Mouse (Mus musculus): ENCODE measurements around the gene Scpep1.
"Not testable (repeated sequence)": the region's sequence is repeated elsewhere in the genome, so short reads cannot be mapped to it uniquely, and the experiment has no call there.

Gene Scpep1

GRCm38 (mm10) chr11:88926566-88926965 is 28.7 kb downstream of the Scpep1 start:
- DNase-seq (ENCODE audit: low spot score), result no peak

- peak; percentile 16 for DNase-seq (ENCODE audit: low spot score)
These were observed 45.8 kb downstream of the Scpep1 start for GRCm38 (mm10) chr11:88909388-88910036.

DNA sequence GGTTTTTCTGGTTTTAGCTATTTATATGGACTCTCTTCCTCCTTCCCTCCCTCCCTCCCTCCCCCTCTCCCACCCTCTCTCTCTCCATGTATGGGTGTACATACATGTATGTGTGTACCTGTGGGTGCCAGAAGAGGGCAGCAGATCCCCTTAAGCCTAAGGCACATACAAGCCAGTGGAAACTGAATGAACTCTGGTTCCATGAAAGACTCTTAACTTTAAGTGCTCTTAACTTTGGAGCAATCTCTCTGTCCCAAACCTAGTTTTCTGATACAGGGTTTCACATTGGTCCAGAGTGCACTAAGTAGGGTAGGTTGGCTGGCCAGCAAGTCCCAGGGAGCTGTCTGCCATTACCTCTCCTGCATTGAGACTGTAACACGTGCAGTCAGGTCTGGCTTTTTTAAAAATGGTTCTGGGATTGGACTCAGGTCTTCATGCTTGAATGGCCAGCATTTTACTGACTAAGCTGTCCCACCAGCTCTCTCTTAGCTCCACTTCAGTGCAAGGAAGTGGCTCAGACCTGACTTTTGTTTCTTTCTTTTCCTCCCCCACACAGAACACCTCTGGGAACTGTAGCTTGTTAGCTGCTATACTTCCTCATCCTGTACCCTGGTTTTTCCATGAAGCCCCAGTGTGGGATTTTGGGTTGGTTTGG is 46.6 kb downstream of the Scpep1 start:
- DNase-seq (ENCODE audit: low spot score), result peak; percentile 37

DNA sequence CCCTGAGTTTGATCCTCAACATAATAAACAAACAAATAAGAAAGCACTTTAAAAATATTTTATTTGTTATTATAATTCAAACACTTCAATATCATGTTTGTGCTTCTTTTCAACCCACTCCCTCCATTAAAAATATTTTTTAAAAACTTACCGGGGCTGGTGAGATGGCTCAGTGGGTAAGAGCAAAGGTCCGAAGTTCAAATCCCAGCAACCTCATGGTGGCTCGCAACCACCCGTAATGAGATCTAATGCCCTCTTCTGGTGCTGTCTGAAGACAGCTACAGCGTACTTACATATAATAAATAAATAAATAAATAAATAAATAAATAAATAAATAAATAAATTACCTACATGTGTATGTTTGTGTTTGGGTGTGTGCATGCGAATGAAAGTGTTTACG is 47.4 kb downstream of the Scpep1 start:
- DNase-seq (ENCODE audit: low spot score), result no peak

- DNase-seq (ENCODE audit: low spot score), result no peak
These were observed 49.6 kb downstream of the Scpep1 start for GRCm38 (mm10) chr11:88905621-88906020.

DNA sequence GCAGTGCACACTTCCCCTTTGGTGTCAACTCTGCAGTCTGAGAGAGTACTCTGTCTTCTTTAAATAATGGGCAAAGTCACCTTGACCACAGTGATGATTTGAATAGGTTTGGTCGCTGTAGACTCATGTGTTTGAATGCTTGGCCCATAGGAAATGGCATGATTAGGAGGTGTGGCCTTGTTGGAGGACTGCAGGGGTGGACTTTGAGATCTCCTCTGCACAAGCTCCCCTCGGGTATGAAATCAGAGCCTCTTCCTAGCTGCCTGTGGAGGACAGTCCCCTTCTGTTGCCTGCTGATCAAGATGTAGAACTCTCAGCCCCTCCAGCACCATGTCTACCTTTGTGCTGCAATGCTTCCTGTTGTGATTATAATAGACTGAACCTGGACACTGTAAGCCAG is 51.2 kb downstream of the Scpep1 start:
- no peak for DNase-seq (ENCODE audit: low spot score)

- DNase-seq (ENCODE audit: low spot score), result no peak
These were observed 52.5 kb downstream of the Scpep1 start for GRCm38 (mm10) chr11:88902762-88903161.

GRCm38 (mm10) chr11:88901341-88901802 is 53.9 kb downstream of the Scpep1 start:
- no peak for DNase-seq (ENCODE audit: low spot score)

GRCm38 (mm10) chr11:88899561-88899960 is 55.7 kb downstream of the Scpep1 start:
- no peak for DNase-seq (ENCODE audit: low spot score)

DNA sequence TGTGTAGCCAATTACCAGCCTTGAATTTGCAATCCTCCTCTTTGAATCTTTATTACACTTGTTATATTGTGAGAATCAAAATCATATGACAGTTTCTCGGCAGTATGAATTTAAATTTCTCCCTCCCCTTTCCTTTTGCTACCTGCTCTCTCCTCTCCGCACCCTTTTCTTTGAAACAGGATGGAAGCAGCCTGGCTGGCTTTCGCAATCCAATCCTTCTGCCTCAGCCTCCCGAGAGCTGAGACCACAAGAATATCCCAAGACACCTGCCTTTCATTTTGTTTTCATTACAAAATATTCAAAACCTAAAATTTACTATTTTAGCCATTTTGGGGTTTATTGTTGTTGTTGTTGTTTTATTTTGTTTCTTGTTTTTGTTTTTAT is 56.9 kb downstream of the Scpep1 start:
- no peak for DNase-seq (ENCODE audit: low spot score)

GRCm38 (mm10) chr11:88897624-88898379 is 57.5 kb downstream of the Scpep1 start:
- no peak for DNase-seq (ENCODE audit: low spot score)

GRCm38 (mm10) chr11:88895800-88896232 is 59.4 kb downstream of the Scpep1 start:
- DNase-seq (ENCODE audit: low spot score), result not testable (repeated sequence)

DNA sequence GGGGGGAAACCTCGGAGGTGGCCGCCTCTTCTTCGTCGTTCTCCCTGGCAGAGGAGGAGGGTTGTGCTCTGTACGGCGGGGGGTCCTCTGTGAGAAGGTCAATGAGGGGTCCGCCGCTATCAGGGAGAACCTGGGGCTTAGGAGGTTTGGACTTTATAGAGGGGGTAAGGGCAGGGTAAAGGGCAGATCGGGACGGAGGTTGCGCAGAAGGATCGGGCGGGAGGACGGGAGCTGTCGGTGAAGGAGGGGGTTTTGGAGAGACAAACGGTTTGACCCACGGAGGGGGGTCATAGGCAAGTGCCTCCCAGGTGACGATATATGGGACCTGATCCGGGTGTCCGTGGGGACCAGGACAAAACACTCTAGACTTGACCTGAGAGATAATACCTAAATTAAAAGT is 60.0 kb downstream of the Scpep1 start:
- DNase-seq (ENCODE audit: low spot score), result not testable (repeated sequence)

- not testable (repeated sequence) for DNase-seq (ENCODE audit: low spot score)
These were observed 61.0 kb downstream of the Scpep1 start for GRCm38 (mm10) chr11:88894279-88894678.

DNA sequence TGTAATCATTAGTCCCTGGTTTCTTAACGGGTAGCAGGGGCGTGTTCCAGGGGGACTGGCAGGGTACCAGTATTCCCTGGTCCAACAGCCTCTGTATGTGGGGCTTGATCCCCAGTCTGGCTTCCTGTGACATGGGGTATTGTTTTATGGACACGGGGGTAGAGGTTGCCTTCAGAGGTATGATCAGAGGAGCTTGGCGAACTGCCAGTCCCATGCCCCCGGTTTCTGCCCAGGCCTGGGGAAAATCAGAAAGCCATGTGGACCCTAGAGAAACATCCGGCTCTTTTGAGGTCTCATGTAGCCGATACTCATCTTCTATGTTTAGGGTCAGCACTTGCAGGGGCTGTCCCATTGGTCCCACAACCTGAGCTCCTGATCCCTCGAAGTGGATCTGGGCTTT is 61.8 kb downstream of the Scpep1 start:
- not testable (repeated sequence) for DNase-seq (ENCODE audit: low spot score)

DNA sequence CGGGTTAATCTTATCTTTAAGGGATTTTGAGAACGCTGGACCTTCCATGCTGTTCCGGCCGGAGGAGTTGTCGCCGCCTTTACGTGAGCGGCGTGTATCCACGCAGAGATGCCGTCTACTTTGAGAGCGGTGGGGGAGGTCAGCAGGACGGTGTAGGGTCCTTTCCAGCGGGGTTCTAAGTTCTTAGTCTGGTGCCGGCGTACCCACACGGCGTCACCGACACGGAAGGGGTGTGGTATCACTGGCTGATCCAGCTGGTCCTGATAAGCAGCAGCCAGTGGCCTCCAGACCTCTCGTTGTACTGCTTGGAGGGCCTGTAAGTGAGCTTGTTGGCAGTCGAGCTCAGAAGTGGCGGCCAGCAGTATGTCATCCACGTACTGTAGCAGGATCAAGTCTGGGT is 62.5 kb downstream of the Scpep1 start:
- DNase-seq (ENCODE audit: low spot score), result peak; percentile 29

DNA sequence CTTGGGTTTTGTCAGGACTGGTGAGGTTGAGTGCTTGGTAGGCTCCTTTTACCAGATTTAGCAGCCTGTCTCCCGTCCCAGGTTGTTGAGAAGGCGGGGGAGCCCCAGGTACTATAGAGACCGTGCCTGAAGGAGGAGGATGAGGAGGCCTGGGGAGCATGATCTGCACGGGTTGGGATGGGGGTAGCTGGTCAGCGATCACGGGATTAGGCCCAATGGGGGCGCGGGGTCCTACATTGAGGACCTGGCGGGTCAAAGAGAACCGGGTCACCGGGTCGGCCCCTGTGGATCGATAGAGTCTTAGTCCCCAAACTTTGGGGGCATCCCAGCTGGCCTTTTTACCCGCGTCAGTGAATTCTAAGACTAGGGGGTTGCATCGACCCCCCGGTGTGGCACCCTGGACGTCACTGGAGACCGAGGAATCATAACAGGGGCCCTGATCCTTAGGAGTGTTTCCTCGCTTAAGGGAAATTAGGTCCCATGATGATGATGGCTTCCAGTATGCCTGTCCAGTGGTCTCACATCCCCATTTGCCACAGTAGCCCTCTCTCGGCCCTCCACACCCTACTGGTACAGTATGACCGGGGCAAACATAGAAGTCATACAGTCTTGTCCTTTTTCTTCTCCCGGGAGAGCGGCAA is 63.2 kb downstream of the Scpep1 start:
- peak; percentile 70 for DNase-seq (ENCODE audit: low spot score)

DNA sequence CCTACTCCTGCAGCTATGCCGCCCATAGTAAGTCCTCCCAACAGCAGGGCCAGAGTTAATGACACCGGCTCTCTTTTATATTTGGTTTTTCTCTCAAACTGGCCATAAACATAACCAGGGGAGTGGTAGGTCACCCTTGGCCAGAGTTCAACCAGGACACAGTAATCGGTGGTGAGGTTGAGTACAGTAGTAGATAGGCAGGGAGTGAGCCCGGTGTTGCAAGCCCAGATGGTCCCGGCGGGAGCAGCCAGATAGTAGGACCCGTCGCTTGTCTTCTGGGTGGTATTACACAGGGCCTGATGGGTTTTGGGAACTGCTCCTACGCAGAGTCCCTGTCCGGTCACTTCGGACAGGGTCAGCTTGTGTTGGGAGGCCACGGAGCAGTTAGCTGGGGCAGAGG is 63.8 kb downstream of the Scpep1 start:
- DNase-seq (ENCODE audit: low spot score), result peak; percentile 49

- not testable (repeated sequence) for DNase-seq (ENCODE audit: low spot score)
These were observed 64.4 kb downstream of the Scpep1 start for GRCm38 (mm10) chr11:88890904-88891303.

DNA sequence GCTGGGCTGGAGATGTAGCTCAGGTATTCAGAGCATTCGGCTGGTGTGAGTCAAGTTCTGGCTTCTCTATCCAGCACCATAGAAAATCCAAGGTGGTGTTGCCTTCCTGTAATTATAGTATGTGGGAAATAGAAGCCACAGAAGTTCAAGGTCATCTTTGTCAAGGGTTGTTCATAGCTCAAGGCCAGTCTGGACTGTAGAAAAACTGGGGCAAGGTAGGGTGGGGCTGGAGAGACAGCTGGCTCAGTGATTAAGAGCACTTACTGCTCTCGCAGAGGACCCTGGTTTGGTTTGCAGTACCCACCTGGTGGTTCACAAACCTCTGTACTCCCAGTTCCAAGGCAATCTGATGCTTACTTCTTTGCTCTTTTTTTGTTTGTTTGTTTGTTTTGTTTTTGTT is 66.3 kb downstream of the Scpep1 start:
- DNase-seq (ENCODE audit: low spot score), result no peak

- no peak for DNase-seq (ENCODE audit: low spot score)
These were observed 70.7 kb downstream of the Scpep1 start for GRCm38 (mm10) chr11:88884376-88885065.

- DNase-seq (ENCODE audit: low spot score), result no peak
These were observed 77.3 kb downstream of the Scpep1 start for GRCm38 (mm10) chr11:88878011-88878410.
